Mouse (Mus musculus) G1E-ER4 (cell line): ENCODE results near the gene Igfals. TPM values are rescaled to one million over a fixed set of nuclear protein-coding genes. Genes with fewer than 3 reads are reported as not detected.

ENCODE experiments used
- GATA1 ChIP-seq: IDR thresholded peaks from one replicate; pipeline ENCODE4 v1.8.0; 2012; ENCODE audit warnings: low read length, inconsistent platforms
- polyA plus RNA-seq: library from polyadenylated mRNA; stranded (reverse); fragments of >175 nt; gene quantifications from 2 replicates; pipeline ENCODE4 v1.2.3, GENCODE M21; 2012

Gene Igfals
- polyA plus RNA-seq, 1 experiment = 0.03 TPM

- no peak for TF ChIP-seq GATA1
Measured at GRCm38 (mm10) chr17:24885356-24886133, 19.7 kb downstream of the Igfals start.

- TF ChIP-seq GATA1 = no peak
Measured at GRCm38 (mm10) chr17:24886134-24886931, 20.5 kb downstream of the Igfals start, which contains the start of the genes Nubp2 and Spsb3. Gene Nubp2 (minus strand): TSS chr17:24886349. Gene Spsb3 (plus strand): TSS chr17:24886643.

- no peak for TF ChIP-seq GATA1
Measured at GRCm38 (mm10) chr17:24886932-24887271, 21.1 kb downstream of the Igfals start.

GRCm38 (mm10) chr17:24887291-24888080, 21.7 kb downstream of the Igfals start:
- TF ChIP-seq GATA1 = no peak

GRCm38 (mm10) chr17:24888862-24889261, 23.1 kb downstream of the Igfals start:
- TF ChIP-seq GATA1 = no peak

- TF ChIP-seq GATA1 = no peak
Measured at GRCm38 (mm10) chr17:24890151-24891092, 24.6 kb downstream of the Igfals start.

- no peak for TF ChIP-seq GATA1
Measured at GRCm38 (mm10) chr17:24891321-24891720, 25.5 kb downstream of the Igfals start.

- TF ChIP-seq GATA1 = no peak
Measured at GRCm38 (mm10) chr17:24892785-24893184, 27.0 kb downstream of the Igfals start.

- TF ChIP-seq GATA1 = no peak
Measured at GRCm38 (mm10) chr17:24893276-24893675, 27.5 kb downstream of the Igfals start.

- no peak for TF ChIP-seq GATA1
Measured at GRCm38 (mm10) chr17:24894061-24894994, 28.5 kb downstream of the Igfals start.

GRCm38 (mm10) chr17:24894995-24895547, 29.3 kb downstream of the Igfals start, which contains the start of the genes Eme2 and Mrps34:
Gene Eme2 (minus strand): TSS chr17:24895087.
Gene Mrps34 (plus strand): TSS chr17:24895116.
- TF ChIP-seq GATA1 = no peak

GRCm38 (mm10) chr17:24895571-24896240, 29.9 kb downstream of the Igfals start:
- no peak for TF ChIP-seq GATA1
